Mouse (Mus musculus) small intestine, adult 2 months (tissue): ENCODE results near the gene Slc7a1.

ENCODE experiments used
- CTCF ChIP-seq: fragments of 200-500 bp; IDR thresholded peaks from 2 replicates; pipeline ENCODE4 v1.5.1; 2012; ENCODE audit warnings: low read depth, mild to moderate bottlenecking, control low read depth, inconsistent platforms, low read length, moderate library complexity, mixed read lengths; ENCODE audit not compliant: insufficient replicate concordance, insufficient read length; ENCODE audit errors: extremely low read depth
- POLR2A ChIP-seq: fragments of 200-500 bp; IDR thresholded peaks from 2 replicates; pipeline ENCODE4 v1.6.1; 2012; ENCODE audit warnings: low read depth, mild to moderate bottlenecking, control low read depth, inconsistent platforms, low read length, moderate library complexity

DNA sequence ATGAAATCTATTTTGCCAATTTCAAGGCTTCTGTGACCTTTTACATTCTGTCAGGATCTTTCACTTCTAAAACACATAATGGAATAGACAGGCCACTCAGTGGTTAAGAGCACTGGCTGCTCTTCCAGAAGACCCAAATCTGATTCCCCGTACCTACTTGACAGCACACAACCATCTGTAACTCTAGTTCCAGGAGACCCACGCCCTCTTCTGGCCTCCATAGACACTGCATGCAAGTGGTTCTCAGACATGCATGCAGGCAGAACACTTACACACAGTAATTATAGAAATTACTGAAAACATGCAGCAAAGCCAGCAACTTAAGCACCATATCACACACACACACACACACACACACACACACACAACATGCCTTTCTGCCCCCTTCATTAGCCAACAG, 87.3 kb downstream of the Slc7a1 start:
- no peak for TF ChIP-seq CTCF
- no peak for TF ChIP-seq POLR2A
